Mouse (Mus musculus) megakaryocyte progenitor cell, adult 5-6 weeks (primary cell): ENCODE measurements around the gene Apba2. TPM values are rescaled to one million over a fixed set of nuclear protein-coding genes. Genes with fewer than 3 reads are reported as not detected.

ENCODE experiments used
- ATAC-seq: replicated peaks from 2 replicates; pipeline ENCODE4 v1.8.0; 2016; ENCODE audit warnings: mild to moderate bottlenecking, moderate TSS enrichment, inconsistent platforms; ENCODE audit not compliant: poor library complexity
- total RNA-seq, 2 experiments: library from RNA; stranded (forward) in 1 of 2; stranded (reverse) in 1 of 2; fragments of 157-497, 149-512 nt in 1 of 2; fragments of 200-1000 nt in 1 of 2; gene quantifications; 2 replicates each; pipeline versions ENCODE4 v1.2.3 to v1.2.4; 2015 to 2017

The Apba2 gene
- total RNA-seq, 2 experiments from 2014 or later = not detected

GRCm38 (mm10) chr7:64583670-64584121 is 82.2 kb downstream of the Apba2 start:
- no peak for ATAC-seq

GRCm38 (mm10) chr7:64586133-64586532 is 84.6 kb downstream of the Apba2 start:
- no peak for ATAC-seq

- ATAC-seq = no peak
Observed at GRCm38 (mm10) chr7:64586571-64586970, 85.1 kb downstream of the Apba2 start.

GRCm38 (mm10) chr7:64588636-64589389 is 87.3 kb downstream of the Apba2 start:
- no peak for ATAC-seq

GRCm38 (mm10) chr7:64595256-64595655 is 93.8 kb downstream of the Apba2 start:
- ATAC-seq = no peak

GRCm38 (mm10) chr7:64596652-64597051 is 95.1 kb downstream of the Apba2 start:
- ATAC-seq = no peak

GRCm38 (mm10) chr7:64609866-64610265 is 108.4 kb downstream of the Apba2 start:
- no peak for ATAC-seq

- no peak for ATAC-seq
Observed at GRCm38 (mm10) chr7:64610875-64611274, 109.4 kb downstream of the Apba2 start.

- ATAC-seq = no peak
Observed at GRCm38 (mm10) chr7:64619261-64619660, 117.8 kb downstream of the Apba2 start.

- no peak for ATAC-seq
Observed at GRCm38 (mm10) chr7:64626494-64626893, 125.0 kb downstream of the Apba2 start.

- no peak for ATAC-seq
Observed at GRCm38 (mm10) chr7:64627972-64628655, 126.6 kb downstream of the Apba2 start.

- ATAC-seq = no peak
Observed at GRCm38 (mm10) chr7:64630697-64631096, 129.2 kb downstream of the Apba2 start.

- ATAC-seq = no peak
Observed at GRCm38 (mm10) chr7:64631131-64631530, 129.6 kb downstream of the Apba2 start.

- no peak for ATAC-seq
Observed at GRCm38 (mm10) chr7:64631781-64632351, 130.4 kb downstream of the Apba2 start.

- ATAC-seq = no peak
Observed at GRCm38 (mm10) chr7:64633182-64633581, 131.7 kb downstream of the Apba2 start.

GRCm38 (mm10) chr7:64633916-64634315 is 132.4 kb downstream of the Apba2 start:
- no peak for ATAC-seq

- ATAC-seq = no peak
Observed at GRCm38 (mm10) chr7:64634482-64634881, 133.0 kb downstream of the Apba2 start.

- ATAC-seq = no peak
Observed at GRCm38 (mm10) chr7:64638922-64639321, 137.4 kb downstream of the Apba2 start.

GRCm38 (mm10) chr7:64640651-64641050 is 139.1 kb downstream of the Apba2 start:
- no peak for ATAC-seq

GRCm38 (mm10) chr7:64642903-64643302 is 141.4 kb downstream of the Apba2 start:
- no peak for ATAC-seq

GRCm38 (mm10) chr7:64645458-64645857 is 144.0 kb downstream of the Apba2 start:
- ATAC-seq = no peak

- no peak for ATAC-seq
Observed at GRCm38 (mm10) chr7:64646046-64646445, 144.5 kb downstream of the Apba2 start.
